Mouse (Mus musculus): ENCODE measurements at regions not wholly inside any gene's neighbourhood (a gene's known extent, or its start where the extent isn't known, plus 50 kb on each side); places are given as distances from the start of the nearest gene placed in this dataset.
A peak's percentile ranks its signal among the peaks of the same experiment; 100 is the strongest.

- DNase-seq: peak; percentile 65
Measured at GRCm38 (mm10) chr11:117589006-117589405, 65.1 kb upstream of the Tnrc6c start.

GRCm38 (mm10) chr11:117589422-117589821 lies 64.7 kb upstream of the Tnrc6c start:
- DNase-seq: no peak

DNA sequence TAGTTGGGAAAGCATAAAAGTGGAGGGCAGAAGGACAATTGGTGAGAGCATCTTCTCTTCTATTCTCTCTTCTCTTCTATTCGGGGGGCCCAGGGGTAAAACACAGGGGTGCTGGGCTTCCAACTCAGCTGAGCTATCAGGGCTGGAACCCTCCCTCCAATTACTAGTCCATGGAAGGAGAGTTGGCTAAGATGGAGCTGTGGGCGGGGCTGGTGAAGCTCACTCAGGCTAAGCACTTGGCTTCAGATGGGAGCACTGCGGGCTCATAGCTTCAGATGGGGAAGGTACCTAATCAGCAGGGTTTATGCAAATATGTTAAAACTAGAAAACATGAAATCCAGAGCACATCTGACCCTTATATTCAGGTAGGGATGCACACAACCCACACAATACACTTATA lies 61.5 kb upstream of the Tnrc6c start:
- DNase-seq: peak; percentile 69 to 78

GRCm38 (mm10) chr11:117596201-117596600 lies 57.9 kb upstream of the Tnrc6c start:
- peak; percentile 95 to 96 for DNase-seq

DNA sequence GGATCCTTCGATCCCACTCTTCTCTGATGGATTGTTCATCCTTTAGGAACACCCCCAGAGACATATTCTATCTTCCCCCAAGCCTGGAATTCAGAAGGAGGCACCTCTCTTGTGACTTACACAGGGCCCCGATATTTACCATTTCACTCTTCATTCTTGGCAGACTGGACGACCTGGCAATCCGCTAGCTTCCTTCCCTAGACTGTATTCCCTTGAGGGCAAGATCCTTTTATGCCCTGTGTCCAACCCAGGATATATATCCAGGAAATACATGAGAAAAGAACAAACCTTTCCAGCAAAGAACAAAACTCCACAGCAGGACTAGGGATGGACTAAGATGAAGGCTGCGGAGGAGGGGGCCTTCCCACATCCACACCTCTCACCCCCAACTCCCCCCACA lies 56.3 kb upstream of the Tnrc6c start:
- DNase-seq: no peak

DNA sequence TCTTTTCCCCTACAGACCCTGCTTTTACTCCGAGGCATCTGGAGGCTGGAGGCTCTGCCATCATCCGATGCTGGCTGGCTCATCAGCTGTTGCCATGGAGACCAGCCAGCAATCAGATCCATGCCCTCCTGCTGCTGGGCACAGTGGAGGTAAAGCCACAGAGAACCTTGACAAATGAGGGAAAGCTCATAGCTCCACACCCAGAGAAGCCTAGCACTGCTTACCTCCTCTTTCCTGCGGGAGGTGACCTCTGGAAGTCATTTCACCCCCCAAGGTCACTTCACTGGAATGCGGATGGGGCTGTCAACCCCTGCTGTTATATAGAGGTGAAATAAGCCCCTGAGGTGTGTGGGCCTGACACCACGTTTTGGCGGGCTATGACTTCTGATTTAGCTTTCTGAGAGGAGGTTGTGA lies 55.9 kb upstream of the Tnrc6c start:
- peak; percentile 77 to 85 for DNase-seq

DNA sequence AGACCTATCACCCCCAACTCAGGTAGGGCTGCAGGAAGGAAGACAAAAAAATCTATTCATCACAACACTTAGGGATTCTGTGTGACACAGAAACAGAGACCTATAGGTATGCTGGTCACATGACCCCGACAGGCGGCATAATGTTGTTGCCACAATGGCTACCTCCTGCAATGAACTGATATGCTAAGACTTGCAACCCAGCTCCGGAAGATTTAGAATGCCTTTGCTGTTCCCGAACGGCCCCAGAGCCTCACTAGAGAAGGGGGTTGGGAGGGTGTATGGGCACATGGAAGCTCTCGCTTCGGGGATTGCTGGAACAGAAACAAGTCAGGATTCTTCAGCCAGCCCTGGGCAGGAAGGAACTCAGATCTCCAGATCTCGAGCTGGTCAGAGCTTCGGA lies 55.5 kb upstream of the Tnrc6c start:
- DNase-seq: peak; percentile 43 to 57

DNA sequence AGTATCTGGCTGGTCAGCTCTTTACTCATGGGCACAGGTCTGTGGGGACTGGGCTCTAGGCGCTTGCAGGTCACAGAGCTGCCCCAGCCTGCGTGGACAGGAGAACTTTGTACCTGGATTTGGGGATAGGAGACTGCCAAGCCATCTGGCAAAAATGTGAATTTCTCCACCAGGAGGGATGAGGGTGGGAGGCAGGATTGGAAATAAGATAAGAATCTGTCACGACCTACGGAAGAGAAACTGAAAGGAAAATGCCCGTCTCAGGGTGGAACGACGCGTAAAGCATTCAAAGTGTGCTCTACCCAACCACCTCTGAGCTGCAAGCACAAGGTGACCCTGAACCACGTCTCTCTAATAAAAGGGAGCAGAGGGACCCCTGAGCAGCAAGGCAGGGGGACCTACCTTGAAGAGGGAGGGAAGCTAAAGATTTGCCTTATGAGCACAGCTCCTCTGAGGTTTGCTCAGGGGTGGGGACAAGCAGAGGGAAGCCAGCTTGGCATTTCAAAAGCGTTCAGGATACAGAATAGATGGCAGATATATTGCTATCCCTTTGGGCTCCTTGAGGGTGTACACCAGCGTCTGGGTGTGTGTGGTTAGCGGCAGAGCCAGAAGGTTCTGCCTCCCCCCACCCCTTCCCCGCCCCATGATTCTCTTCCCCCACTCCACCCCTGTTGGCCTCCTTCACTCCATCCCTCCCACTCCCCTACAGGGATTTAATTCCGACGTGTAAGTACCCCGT lies 54.9 kb upstream of the Tnrc6c start:
- peak in 1 of 2 experiments; percentile 34 for DNase-seq

- no peak for DNase-seq
Measured at GRCm38 (mm10) chr11:117599788-117600263, 54.3 kb upstream of the Tnrc6c start.

DNA sequence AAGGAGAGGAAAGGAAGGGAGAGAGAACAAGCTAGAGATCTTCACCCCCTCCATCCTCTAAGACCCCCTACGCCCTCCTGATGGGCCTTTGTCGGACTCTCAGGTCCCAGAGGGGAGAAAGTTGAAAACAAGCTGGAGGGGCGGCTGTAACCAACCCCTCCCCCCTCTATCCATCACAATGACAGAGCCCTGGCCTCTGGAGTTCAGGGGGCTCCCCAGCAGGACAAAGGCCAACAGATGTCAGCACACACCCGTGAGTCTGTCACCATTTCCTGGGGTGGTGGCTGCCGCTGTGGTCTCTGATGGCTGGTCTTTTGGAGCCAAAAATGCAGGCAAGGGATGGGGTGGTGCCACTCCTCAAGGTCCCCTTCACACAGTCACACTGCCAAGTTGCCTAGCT lies 52.9 kb upstream of the Tnrc6c start:
- DNase-seq: no peak

DNA sequence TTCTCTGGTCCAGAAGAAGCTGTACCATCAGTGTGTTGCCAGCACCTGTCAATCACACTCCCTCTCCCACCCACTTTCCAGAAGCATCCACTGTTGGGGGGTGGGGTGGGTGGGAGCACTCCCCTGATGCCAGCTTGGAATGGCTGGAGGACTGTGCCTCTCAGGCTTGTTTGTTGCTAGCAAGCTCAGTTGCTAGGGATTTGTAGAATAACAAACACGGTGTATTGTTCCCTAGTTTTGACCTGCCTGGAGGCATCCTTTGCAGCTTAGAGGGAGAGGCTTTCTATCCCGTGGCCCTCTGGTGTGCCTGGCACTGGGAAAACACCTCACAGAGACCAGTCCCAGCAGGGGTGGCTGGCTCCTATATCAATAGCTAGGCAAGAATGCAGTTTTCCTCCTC lies 50.1 kb upstream of the Tnrc6c start:
- DNase-seq: no peak
